Mouse (Mus musculus): ENCODE measurements around the gene 1600002K03Rik. TPM values are rescaled to one million over a fixed set of nuclear protein-coding genes. Genes with fewer than 3 reads are reported as not detected.
"Not testable (repeated sequence)": the region's sequence is repeated elsewhere in the genome, so short reads cannot be mapped to it uniquely, and the experiment has no call there.

1600002K03Rik gene
- total RNA-seq, 2 experiments from 2014 or later = 5.8 to 6.2 TPM

DNA sequence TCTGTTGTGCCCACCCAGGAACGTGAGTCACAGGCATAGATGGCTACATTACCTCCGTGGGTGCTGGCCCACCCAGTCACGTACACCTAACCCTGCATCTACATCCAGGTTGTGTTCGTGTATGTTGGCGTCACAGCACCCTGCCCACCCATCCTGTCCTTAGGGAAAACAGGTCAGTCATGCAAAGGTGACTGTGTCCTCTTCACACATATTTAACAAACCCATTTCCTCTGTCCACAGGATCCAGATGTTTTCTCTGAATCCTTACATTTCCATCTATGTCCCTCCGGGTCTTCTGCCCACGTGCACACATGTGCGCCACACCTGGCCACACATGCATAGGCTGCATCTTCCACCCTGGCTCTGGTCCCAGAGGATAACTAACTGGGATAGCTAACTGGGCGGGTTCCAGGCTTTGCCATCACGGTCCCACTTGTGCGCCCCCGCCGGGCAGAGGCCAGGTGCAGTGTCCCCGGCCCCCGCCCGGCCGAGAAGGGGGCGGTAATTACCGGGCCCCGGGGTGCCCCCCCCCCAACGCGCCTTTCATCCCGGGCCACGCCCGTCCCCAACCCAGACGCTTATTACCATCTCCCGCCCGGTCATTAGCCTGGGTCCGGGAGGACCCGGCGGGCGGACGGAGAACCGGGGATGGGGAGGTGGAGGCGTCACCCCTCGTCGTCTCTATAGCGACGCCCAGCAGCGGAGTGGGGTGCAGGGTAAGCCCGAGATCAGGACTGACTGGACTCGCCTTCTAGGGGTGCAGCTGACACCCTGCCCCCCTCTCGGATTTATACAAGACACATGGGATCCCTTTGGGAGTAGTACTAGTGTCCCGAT is 8.4 kb upstream of the 1600002K03Rik start:
- DNase-seq (ENCODE audit: extremely low spot score in 1 of 2, low spot score in 1 of 2) = no peak

DNA sequence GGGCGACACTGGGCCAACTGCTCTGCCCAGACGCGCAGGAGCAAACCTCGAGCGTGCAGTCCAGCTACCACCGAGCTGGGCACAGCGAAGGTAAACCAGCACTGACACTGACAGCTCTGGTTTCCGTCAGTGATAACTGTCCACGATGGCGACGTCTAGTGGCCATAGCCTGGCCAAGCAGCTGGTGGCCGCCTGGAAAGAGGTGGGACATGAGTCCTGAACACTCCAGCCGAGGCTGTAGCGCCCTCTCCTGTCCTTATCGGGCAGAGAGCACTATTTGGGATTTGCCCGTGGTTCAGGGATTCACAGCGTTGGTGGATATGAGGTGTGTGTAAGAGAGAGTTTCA is 7.8 kb upstream of the 1600002K03Rik start:
- DNase-seq (ENCODE audit: extremely low spot score in 1 of 2, low spot score in 1 of 2) = peak; percentile 82 to 92

DNA sequence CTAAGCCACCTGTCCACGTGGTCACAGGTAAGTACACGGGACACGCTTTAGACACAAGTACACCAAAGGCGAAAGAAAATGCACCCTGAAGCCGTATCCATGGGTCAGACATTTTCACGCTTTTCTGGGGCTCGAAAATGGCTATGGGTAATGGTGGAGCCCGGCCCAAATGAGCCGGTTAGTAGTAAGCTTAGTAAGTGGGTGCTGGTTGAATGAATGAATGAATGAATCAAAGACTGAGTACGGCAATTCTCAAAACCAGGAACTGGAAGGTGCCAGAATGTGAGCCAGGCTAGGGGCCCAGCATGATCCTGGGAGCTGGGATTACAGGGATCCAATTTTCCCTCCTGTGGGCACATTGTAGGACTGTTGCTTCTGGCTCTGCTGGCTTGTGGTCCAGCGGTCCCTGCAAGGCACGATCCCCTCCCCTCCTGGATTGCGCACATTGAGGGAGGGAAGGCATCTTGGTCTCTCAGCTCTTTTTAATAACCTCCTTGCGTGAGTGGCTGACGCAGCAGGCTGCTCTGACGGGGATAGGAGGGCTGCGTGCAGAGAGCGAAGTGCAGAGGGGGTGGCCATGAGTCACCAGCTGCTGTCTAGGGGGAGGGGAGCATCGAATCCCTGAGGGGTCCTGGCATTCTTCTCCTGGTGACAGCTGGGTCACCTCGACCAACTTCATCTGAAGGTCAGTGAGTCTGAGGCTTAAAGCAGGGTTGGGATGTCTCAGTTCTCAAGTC is 7.2 kb upstream of the 1600002K03Rik start, which contains the start of gene Cirbp:
Gene Cirbp (plus strand): TSS at position 594 of the 737 bp plus-strand sequence.
- no peak for DNase-seq (ENCODE audit: extremely low spot score in 1 of 2, low spot score in 1 of 2)

DNA sequence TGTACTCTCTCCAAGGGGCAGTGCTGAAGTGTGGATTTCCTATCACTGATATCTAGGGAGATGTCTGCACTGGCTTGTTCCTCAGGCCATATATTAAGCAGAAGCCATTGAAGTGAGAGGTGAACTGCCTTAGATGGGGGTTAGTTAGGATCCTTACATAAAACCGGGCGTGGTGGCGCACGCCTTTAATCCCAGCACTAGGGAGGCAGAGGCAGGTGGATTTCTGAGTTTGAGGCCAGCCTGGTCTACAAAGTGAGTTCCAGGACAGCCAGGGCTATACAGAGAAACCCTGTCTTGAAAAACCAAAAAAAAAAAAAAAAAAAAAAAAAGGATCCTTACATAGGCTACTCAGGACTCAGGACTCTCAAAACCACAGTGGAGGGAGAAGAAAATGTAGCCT is 6.6 kb upstream of the 1600002K03Rik start:
- DNase-seq (ENCODE audit: extremely low spot score in 1 of 2, low spot score in 1 of 2) = not testable (repeated sequence)

DNA sequence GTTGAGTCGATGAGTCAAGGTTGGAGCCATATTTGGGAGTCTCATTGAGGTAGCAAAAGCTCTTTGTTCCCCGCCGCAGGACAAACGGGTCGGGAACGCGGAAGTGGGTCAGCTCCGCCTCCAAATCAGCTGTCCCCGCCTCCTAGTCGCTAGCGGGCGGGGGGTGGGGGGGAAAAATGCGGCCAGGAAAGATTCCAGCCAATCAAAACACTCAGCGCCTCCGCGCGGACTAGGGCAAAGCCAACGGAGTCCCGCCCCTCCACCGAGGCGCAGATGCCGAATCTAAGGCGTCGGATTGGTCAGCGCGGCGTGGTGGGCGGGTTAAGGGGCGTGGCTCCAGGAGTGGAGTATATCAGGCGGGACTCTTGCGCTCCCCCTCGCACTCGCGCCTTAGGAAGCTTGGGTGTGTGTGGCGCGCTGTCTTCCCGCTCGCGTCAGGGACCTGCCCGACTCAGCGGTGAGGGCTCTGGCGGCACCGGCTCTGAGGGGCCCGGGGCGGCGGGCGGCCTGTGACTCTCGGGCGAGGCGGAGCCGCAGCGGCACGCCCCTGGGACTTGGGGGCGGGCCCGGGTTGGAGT is 5.2 kb upstream of the 1600002K03Rik start:
- DNase-seq (ENCODE audit: extremely low spot score in 1 of 2, low spot score in 1 of 2) = peak; percentile 97 to 98

DNA sequence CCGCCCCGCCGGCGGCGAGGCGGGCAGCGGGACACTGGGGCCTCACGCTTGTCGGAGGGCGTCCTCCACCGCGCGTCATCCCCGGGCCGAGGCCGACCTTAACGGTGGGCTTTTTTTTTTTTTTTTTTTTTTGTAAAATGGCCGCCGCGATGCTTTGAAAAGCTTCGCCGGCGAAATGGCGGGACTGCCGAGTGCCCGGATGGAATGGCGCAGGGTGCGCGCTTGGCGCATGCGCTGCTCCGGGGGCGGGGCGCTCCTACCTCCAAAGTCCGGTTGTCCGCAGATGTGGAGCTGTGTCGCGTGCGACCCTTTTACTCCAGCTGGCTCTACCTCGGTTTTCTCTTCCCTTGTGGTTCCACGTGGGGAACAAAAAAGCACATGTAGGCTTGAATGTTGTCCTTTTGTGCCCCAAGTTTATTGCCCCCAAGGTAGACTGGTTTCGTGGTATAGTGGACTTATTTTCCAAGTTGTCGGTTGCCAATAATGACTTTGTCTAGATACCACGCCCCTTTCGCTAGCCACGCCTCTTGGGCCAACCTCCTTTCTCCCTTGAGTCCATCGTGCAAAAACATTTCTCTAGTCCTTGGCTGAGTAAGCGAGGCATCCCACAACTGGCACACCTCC is 4.6 kb upstream of the 1600002K03Rik start:
- DNase-seq (ENCODE audit: extremely low spot score in 1 of 2, low spot score in 1 of 2) = peak; percentile 88 to 91

DNA sequence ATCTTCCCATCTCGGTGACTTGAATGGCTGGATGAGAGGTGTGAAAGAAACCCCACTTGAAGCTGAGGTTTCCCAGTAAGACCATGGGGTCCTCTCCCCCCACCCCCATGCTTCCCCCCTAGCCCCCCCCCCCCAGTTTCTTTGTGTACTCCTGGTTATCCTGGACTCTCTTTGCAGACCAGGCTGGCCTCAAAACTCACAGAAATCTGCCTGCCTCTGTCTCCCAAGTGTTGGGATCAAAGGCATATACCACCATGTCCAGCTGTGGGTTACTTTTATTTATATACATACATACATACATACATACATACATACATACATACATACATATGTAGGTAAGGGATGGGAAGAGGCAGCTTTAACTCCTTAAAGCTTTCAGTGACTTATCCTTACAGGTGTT is 3.7 kb upstream of the 1600002K03Rik start:
- no peak for DNase-seq (ENCODE audit: extremely low spot score in 1 of 2, low spot score in 1 of 2)

DNA sequence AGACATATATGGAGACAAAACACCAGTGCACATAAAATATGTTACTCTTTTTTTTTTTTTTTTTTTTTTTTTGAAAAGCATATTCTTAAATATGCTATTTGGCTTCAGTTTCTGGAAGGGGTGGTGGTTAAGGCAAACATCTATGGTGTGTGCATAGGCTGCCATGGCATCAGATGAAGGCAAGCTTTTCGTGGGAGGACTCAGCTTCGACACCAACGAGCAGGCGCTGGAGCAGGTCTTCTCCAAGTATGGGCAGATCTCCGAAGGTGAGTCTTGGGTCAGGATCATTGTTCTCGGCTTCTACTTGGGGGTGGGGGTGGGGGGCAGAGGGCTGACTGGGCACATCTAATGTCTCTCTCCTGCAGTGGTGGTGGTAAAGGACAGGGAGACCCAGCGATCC is 3.1 kb upstream of the 1600002K03Rik start:
- no peak for DNase-seq (ENCODE audit: extremely low spot score in 1 of 2, low spot score in 1 of 2)

DNA sequence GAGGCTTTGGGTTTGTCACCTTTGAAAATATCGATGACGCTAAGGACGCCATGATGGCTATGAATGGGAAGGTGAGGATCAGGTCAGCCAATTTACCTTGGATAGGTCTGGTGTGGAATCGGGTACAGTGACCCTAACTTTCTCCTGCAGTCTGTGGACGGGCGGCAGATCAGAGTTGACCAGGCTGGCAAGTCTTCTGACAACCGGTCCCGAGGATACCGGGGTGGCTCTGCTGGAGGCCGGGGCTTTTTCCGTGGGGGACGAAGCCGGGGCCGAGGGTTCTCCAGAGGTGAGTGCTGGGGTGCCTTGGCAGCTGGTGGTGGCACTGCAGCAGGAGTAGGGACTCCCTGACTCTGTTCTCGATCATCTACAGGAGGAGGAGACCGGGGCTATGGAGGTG is 2.7 kb upstream of the 1600002K03Rik start:
- DNase-seq (ENCODE audit: extremely low spot score in 1 of 2, low spot score in 1 of 2) = no peak

DNA sequence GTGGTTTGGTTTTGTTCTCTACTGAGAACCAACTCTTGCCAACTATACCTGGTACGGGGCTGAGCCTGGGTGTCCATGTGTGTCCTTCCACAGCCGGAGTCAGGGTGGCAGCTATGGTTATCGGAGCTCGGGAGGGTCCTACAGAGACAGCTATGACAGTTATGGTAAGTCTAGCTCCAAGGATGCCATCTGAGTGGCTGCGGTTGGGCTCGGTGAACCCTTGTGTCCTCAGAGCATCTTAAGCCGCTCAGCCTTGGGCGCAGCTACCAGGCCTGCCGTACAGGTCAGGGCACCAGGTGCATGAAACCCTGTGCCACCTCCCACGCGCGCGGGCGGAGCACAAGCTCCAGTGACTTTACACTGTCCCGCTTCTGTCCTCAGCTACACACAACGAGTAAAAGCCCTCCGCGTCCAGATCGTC is 2.1 kb upstream of the 1600002K03Rik start:
- no peak for DNase-seq (ENCODE audit: extremely low spot score in 1 of 2, low spot score in 1 of 2)

DNA sequence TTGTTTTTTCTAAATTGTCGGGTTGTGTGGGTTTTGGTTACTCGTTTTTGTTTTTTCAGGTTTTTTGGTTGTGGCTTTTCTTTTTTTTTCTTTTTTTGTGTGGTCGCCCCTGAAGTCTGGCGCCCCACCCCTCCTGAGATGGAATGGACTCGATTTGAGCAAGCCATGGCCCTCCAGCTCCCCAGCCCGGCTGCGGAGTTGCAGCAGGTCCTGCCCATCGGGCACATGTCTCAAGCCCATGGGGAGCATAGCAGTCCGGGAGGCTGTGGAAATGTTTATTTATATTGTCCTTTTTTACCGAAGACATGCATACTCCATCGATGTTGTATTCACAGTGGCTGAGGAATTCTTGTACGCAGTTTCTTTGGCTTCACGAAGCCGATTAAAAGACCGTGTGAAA is 1.5 kb upstream of the 1600002K03Rik start:
- no peak for DNase-seq (ENCODE audit: extremely low spot score in 1 of 2, low spot score in 1 of 2)

DNA sequence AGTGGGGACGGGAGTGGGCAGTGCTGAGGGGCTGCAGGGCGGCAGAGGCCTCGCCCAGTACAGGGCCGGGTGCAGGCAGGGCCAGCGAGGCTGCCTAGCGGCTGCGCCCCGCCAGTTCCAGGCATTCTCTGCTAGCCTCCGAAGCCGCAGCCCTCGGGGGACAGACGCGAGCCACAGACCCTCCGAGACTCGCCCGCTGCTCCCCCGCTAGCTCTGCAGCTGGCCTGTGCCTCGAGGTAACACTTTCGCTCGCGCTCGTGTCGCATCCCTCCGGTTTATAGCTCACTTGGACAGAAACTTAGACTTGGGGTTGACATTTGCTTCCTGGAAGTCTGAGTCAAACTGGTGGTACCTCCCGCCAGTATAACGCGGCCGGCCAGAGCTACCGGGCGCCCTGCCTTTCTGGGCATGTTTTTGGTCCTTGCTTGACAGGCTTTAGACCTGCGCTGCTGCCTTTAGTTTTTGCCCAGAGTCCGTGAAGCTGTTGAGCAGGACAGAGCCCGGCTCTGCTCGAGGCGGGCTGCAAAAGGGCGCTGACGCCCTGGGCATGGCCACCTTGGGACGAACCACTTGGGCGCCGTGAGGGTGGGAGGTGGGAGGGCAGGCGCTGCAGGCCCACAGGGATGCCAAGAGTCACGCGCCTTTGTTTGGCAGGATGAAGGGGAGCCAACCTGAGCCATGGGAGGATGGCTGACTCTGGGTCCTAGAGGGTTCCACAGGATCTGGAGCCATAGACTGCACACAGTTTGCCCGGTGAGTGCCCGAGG is 801 bp upstream of the 1600002K03Rik start:
- DNase-seq (ENCODE audit: extremely low spot score in 1 of 2, low spot score in 1 of 2) = peak in 1 of 2 experiments; percentile 30

DNA sequence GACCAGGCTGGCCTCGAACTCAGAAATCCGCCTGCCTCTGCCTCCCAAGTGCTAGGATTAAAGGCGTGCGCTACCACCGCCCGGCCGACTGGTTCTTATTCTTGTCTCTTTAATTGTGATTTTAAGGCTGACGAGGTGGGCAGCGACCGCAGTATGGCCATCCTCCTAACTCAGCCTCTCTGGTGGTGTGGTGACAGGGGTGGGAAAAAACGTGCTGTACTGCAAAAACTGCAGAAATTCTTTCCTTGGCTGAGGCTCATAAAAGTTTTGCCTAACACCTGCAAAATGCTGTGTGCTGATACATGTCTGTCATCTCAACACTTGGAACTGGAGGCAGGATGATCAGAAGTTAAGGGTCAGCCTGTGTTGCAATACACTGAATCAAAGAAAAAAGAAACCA is 614 bp downstream of the 1600002K03Rik start:
- DNase-seq (ENCODE audit: extremely low spot score in 1 of 2, low spot score in 1 of 2) = no peak

DNA sequence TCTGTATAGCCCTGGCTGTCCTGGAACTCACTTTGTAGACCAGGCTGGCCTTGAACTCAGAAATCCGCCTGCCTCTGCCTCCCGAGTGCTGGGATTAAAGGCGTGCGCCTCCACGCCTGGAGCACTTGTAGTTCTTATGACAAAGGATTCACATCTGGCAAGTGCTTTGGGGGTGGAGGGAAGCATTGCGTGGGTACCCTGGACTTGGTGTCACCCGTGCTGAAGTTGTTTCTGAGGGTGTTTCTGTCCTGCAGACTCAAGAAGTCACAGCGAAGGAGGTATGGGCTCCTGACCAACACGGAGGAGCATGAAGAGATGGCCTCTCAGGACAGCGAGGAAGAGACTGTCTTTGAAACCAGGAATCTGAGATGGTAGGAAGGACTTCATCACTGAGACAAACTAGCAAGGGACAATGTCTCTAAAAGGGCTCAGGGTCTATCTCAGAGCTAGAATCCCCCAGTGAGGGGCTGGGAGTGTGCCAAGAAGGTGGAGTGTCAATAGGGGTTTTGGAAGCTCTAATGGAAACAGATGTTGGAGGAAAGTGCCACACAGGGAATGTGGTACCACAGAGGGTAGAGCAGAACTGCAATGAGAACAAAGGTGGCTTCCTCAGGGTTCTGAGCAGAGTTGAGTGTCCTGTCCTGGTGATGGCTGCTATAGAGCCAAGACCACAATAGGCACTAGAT is 1.4 kb downstream of the 1600002K03Rik start:
- no peak for DNase-seq (ENCODE audit: extremely low spot score in 1 of 2, low spot score in 1 of 2)

DNA sequence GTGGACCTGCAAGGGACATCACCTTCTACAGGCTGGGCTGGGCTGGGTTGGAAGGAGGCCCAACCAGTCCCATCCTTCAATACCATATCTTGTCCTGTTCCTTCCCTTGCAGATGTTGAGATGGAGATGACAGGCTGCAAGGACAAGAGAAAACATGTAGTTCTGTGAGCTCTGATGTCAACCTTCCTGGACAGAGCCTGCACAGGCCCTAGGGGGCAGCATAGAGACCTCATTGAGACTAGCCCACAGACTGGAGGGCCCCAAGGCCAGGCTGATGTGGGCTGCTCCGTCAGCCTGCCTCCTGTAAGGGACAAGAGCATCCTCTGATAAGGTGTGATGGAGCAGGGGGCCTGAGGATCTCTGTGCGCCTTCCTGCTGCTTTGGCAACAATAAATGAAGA is 2.0 kb downstream of the 1600002K03Rik start:
- DNase-seq (ENCODE audit: extremely low spot score in 1 of 2, low spot score in 1 of 2) = no peak

DNA sequence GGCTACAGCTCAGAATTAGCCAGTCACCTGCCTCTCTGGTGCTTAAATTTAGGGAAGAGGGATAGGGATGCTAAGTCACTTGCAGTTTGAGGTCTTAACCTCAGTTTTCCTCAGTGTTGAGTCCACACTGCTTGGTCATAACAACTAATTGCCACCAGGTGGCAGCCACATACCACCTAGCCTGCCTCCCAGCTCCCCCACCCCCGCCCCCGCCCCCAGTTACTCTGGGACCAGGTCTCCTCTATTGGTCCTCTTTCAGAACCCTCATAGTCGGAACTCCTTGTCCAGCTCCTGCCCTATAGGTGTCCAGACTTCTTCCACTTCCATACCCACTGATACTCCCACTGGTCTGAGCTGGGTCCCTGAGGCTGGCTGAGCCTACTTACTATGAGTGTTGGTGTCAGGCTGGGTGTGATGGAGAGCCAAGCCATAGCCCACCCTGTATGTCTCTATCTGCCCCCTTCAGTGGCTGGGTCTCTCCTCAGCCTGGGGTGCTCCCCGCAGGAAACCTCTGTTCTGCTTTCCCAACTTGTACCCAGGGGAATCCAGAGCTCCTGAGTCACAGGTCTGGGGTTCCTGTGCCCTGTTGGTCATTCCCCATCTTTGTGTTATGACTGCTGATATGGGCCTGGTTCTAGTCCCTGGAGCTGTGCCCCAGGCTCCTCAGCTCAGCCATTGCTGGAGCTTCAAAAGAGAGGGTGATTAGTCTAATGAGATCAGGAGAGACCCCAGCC is 3.0 kb downstream of the 1600002K03Rik start:
- DNase-seq (ENCODE audit: extremely low spot score in 1 of 2, low spot score in 1 of 2) = no peak

DNA sequence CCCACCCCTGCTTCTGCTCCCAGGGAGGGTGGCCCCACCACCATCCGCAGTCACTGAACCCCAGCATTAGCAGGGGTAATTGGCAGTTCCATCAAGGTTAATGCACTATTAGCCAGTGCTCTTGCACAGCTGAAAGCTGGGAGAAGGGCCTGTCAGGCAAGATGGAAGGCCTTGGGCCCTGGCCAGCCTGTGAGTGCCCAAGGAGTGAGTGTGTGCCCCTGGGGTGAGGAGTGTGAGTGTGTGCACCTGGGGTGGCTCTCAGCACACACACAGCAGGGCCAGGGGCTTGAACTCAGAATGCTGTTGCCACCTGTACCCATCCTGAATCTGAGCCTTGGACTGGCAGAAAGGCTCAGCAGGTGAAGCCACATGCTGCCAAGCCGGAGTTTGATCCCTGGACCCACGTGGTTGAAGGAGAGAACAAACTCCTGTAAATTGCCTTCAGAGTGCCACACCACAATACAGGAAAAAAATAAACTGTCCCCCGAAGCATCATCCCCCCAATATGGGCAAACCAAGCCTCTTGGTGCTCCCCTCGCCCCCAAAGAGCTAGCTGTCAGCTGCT is 3.6 kb downstream of the 1600002K03Rik start:
- DNase-seq (ENCODE audit: extremely low spot score in 1 of 2, low spot score in 1 of 2) = no peak

DNA sequence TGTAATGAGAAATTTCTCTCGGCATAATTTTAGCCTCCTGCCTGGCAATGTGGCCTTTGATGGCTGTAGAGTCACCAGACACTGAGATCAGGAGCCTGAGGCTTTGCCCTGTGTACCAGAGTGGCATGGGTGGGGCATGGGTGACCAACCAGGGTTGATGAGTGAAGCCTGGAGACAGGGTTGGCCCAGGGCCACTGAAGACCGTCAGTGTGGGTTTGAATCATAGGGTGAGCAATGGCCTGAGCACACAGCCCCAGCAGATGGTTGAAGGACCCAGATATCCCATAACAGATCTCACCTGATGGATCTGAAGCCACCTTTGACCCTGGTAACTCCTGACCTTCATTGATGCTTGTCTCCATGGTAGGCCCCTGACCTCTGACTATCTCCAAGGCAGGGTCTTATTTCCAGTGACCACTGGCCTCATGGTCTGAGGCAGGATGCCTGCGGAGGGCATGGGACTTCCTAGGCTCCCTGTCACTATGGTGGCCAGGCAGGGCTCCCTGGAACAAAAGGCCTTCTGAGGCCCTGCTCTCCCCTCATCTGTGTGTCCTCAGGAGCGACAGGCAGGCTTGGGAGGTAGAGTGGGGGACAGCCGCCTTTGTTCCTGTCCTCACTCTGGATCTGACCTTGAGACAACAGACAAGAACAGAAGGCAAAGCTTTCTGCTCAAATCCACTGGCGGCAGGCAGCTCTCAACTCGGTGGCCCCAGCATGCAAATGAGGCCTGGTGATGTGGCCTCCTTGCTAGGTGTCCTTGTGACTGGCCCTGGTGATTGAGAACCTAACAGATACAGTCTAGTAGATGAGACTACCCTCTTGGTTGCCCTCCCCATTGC is 4.9 kb downstream of the 1600002K03Rik start:
- DNase-seq (ENCODE audit: extremely low spot score in 1 of 2, low spot score in 1 of 2) = no peak
